Mouse (Mus musculus) intestine, postnatal 0 days (tissue): ENCODE results near the gene Rab40b. TPM values are rescaled to one million over a fixed set of nuclear protein-coding genes. Genes with fewer than 3 reads are reported as not detected.
A peak's percentile ranks its signal among the peaks of the same experiment; 100 is the strongest.

Experiments used
- ATAC-seq: fragments of 200-750 bp; cut with Nextera tagmentation; 2 replicates; pipeline ENCODE4 v1.8.0; 2017; ENCODE audit warnings: mild to moderate bottlenecking, moderate TSS enrichment, moderate library complexity
- H3K27ac ChIP-seq: fragments of 300-500 bp; sonication (generic); 2 replicates; pipeline ENCODE4 v1.5.1; 2014; ENCODE audit warnings: mild to moderate bottlenecking, low read depth, low read length, moderate library complexity
- H3K27me3 ChIP-seq: fragments of 300-500 bp; sonication (generic); replicated peaks from 2 replicates; pipeline ENCODE4 v1.6.1; 2014; ENCODE audit warnings: low read length, mixed read lengths; ENCODE audit not compliant: control insufficient read depth, insufficient read depth
- H3K36me3 ChIP-seq: fragments of 300-500 bp; sonication (generic); 2 replicates; pipeline ENCODE4 v1.6.1; 2014; ENCODE audit warnings: mild to moderate bottlenecking, moderate library complexity; ENCODE audit not compliant: control insufficient read depth, insufficient read depth
- H3K4me1 ChIP-seq: fragments of 300-500 bp; sonication (generic); replicated peaks from 2 replicates; pipeline ENCODE4 v1.6.1; 2014; ENCODE audit warnings: antibody characterized with exemption, low read length, mixed read lengths; ENCODE audit not compliant: control insufficient read depth, insufficient read depth
- H3K4me2 ChIP-seq: fragments of 300-500 bp; sonication (generic); replicated peaks from 2 replicates; pipeline ENCODE4 v1.6.1; 2014; ENCODE audit warnings: low read depth, mild to moderate bottlenecking, moderate library complexity
- H3K4me3 ChIP-seq: fragments of 300-500 bp; sonication (generic); 2 replicates; pipeline ENCODE4 v1.5.1; 2014; ENCODE audit warnings: low read depth, low read length
- H3K9ac ChIP-seq: fragments of 300-500 bp; sonication (generic); 2 replicates; pipeline ENCODE4 v1.6.1; 2014; ENCODE audit warnings: mild to moderate bottlenecking, low read depth, low read length
- H3K9me3 ChIP-seq: fragments of 300-500 bp; sonication (generic); 2 replicates; pipeline ENCODE4 v1.6.1; 2016; ENCODE audit warnings: mixed run types; ENCODE audit not compliant: control insufficient read depth
- CTCF ChIP-seq: sonication (generic); IDR thresholded peaks from 2 replicates; pipeline ENCODE4 v1.5.1; 2016; ENCODE audit warnings: low read depth, mild to moderate bottlenecking, control low read depth, antibody characterized with exemption, moderate library complexity
- WGBS: fragments of 180-500 bp; shearing (Covaris S2); extraction: QIAGEN DNeasy Blood & Tissue Kit; methylation state at CpG from one replicate; pipeline ENCODE4 v1.1.7; 2014; 5-methylcytosine and 5-hydroxymethylcytosine counted together
- polyA plus RNA-seq: library from polyadenylated mRNA; unstranded; fragments of >200 nt; fragmentation: Nextera tagmentation; extraction: Ambion mirVana; gene quantifications from 2 replicates; pipeline ENCODE4 v1.2.1, GENCODE M21; 2015

Gene Rab40b
- polyA plus RNA-seq, 1 experiment from 2014 or later = 2.2 TPM

DNA sequence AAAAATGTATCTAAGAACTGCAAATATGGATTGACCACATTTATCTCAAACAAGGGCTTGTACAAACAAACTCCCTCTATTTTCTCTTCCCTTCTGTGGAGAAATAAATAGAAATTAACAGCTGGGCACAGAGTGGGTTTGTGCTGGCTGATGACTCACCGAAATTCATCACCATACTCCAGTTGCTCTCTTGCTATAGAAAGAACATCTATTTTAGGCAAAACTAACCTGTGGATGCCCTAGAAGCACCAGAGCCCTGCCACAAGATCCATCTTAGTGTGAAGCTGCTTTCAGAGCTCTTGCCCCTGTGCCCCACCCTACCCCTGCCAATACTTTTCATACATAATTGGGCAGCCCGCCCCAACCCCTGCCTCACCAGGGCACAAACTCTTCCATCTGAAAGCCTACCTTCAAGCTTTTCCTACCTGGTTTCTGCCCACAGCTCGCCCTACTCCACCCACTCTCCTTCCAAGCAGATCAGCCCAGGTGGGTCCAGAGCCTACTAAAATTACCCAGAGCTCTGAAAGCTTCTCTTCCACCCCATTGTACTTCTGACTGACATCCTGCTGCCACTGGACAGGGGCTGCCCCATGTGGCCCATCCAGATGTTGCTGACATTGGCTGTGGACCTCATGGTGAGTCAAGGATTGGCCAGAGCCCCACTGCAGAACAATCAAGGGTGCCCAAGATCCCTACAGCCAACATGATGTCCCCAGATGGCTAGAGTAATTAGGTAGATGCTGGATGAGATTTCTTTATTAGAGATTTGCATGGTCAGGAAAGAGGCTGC lies 19.5 kb upstream of the Rab40b start:
- Histone ChIP-seq H3K4me1 (no peaks in the 10 kb centered on the region), H3K27me3 (no peaks in the 10 kb centered on the region), H3K4me2 (no peak overlapping the region), H3K4me3 (no peak overlapping the region), H3K36me3 (no peaks in the 10 kb centered on the region), H3K9me3 (no peaks in the 10 kb centered on the region), H3K27ac (no peak overlapping the region), H3K9ac (no peak overlapping the region)
- no peak for ATAC-seq
- no peak for TF ChIP-seq CTCF
- 70% methylated on average over 3 of the region's 3 CpGs for WGBS

DNA sequence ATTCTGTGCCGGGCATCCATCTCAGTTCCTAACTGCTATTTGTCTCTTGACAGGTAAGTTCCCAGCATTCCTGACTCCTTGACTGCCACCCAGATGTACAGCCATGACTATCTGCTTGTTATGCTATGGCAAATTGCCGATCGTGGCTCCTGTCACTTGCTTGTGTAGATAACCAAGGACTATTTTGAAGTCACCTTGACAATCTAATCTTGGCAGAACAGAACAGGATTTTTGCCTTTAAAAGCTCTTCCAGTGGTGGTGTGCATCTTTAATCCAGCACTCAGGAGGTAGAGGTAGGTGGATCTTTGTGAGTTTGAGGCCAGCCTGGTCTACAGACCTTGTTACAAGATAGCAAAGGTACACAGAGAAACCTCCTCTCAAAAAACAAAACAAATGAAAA lies 4.4 kb upstream of the Rab40b start:
- Histone ChIP-seq H3K9me3 (no peaks in the 10 kb centered on the region), H3K27me3 (no peaks in the 10 kb centered on the region), H3K4me1 (no peaks in the 10 kb centered on the region), H3K27ac (no peak overlapping the region), H3K4me3 (no peak overlapping the region), H3K9ac (no peak overlapping the region), H3K4me2 (no peak overlapping the region), H3K36me3 (no peaks in the 10 kb centered on the region)
- 80% methylated on average over 3 of the region's 3 CpGs for WGBS
- no peak for ATAC-seq
- TF ChIP-seq CTCF = no peak

GRCm38 (mm10) chr11:121390793-121391192 lies 2.7 kb upstream of the Rab40b start:
- H3K4me3 ChIP-seq = no peak overlapping the region
- H3K4me2 ChIP-seq = no peak overlapping the region
- no peak for TF ChIP-seq CTCF
- WGBS = 64% methylated on average over 3 of the region's 3 CpGs
- H3K9ac ChIP-seq = no peak overlapping the region
- no peak overlapping the region for H3K27ac ChIP-seq
- ATAC-seq = no peak
- H3K27me3 ChIP-seq = no peaks in the 10 kb centered on the region
- no peaks in the 10 kb centered on the region for H3K9me3 ChIP-seq
- H3K36me3 ChIP-seq = no peaks in the 10 kb centered on the region
- no peaks in the 10 kb centered on the region for H3K4me1 ChIP-seq

DNA sequence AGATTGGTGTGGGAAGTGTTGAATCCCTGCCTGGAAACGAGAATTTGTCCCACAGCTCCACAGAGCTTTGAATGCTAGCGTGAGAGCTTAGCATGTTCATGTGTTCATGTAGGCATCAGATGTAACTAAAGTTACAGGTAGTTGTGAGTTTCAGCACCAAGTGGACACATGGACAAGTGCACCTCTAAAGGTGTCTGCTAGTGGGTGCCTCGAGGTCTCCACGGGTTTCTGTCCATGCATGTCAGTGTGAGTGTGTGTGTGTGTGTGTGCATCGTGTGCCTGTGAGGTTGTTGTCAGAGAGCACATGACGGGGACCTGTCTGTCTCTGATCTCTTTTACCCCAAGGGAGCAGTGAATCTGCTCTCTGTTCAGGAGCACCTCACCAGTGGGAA lies 499 bp upstream of the Rab40b start:
- Histone ChIP-seq H3K36me3 (no peaks in the 10 kb centered on the region), H3K4me2 (peak overlapping the region; percentile 95), H3K27ac (no peak overlapping the region), H3K27me3 (no peaks in the 10 kb centered on the region), H3K4me3 (peak overlapping the region; percentile 67), H3K9ac (no peak overlapping the region), H3K4me1 (no peaks in the 10 kb centered on the region), H3K9me3 (no peaks in the 10 kb centered on the region)
- ATAC-seq = peak; percentile 50
- TF ChIP-seq CTCF = no peak
- 10% methylated on average over 6 of the region's 6 CpGs for WGBS

GRCm38 (mm10) chr11:121380294-121380693 lies 7.8 kb downstream of the Rab40b start:
- Histone ChIP-seq H3K9me3 (no peaks in the 10 kb centered on the region), H3K27me3 (no peaks in the 10 kb centered on the region), H3K9ac (no peak overlapping the region), H3K4me1 (no peaks in the 10 kb centered on the region), H3K36me3 (no peaks in the 10 kb centered on the region), H3K4me2 (no peak overlapping the region), H3K27ac (no peak overlapping the region), H3K4me3 (no peak overlapping the region)
- no peak for TF ChIP-seq CTCF
- WGBS = 64% methylated on average over 6 of the region's 6 CpGs
- no peak for ATAC-seq

- H3K4me1 ChIP-seq = no peaks in the 10 kb centered on the region
- no peak for TF ChIP-seq CTCF
- H3K36me3 ChIP-seq = no peaks in the 10 kb centered on the region
- no peak overlapping the region for H3K4me3 ChIP-seq
- H3K9ac ChIP-seq = no peak overlapping the region
- H3K27ac ChIP-seq = no peak overlapping the region
- no peak overlapping the region for H3K4me2 ChIP-seq
- H3K9me3 ChIP-seq = no peaks in the 10 kb centered on the region
- no peak for ATAC-seq
- no peaks in the 10 kb centered on the region for H3K27me3 ChIP-seq
These were observed 9.4 kb downstream of the Rab40b start for GRCm38 (mm10) chr11:121378644-121379043.
